Mouse (Mus musculus): ENCODE results near the gene Cables2. TPM values are rescaled to one million over a fixed set of nuclear protein-coding genes. Genes with fewer than 3 reads are reported as not detected.

Cables2 gene
- polyA plus RNA-seq, 1 experiment, result 7.9 TPM

GRCm38 (mm10) chr2:180277773-180278320 lies 4.6 kb upstream of the Cables2 start:
- Histone ChIP-seq H3K4me3 (ENCODE audit: insufficient read depth, poor library complexity, severe bottlenecking) (no peak overlapping the region), H3K27me3 (ENCODE audit: control insufficient read depth, insufficient read depth, insufficient read length) (peaks cover 64% of the 10 kb centered on the region), H3K36me3 (ENCODE audit: control insufficient read depth, insufficient read depth) (no peaks in the 10 kb centered on the region), H3ac (ENCODE audit: control insufficient read depth, insufficient read length, low read depth) (no peak overlapping the region), H3K79me2 (ENCODE audit: control insufficient read depth, insufficient read depth) (peaks cover 2% of the 10 kb centered on the region), H3K79me3 (ENCODE audit: low read depth) (no peaks in the 10 kb centered on the region)
- no peak for TF ChIP-seq CEBPB (IDR thresholded peaks at IDR 0.05; ENCODE audit: low read depth)
- TF ChIP-seq CTCF (IDR thresholded peaks at IDR 0.05; ENCODE audit: control insufficient read depth, insufficient read depth, insufficient read length), result no peak
- no peak for TF ChIP-seq MAX (IDR thresholded peaks at IDR 0.05)
- no peak for TF ChIP-seq USF1 (IDR thresholded peaks at IDR 0.05; ENCODE audit: low read depth)
- no peak for TF ChIP-seq FOSL1 (IDR thresholded peaks at IDR 0.05; ENCODE audit: insufficient read depth, low read length, poor library complexity, severe bottlenecking)
- no peak for TF ChIP-seq MYOD1 (IDR thresholded peaks at IDR 0.05; ENCODE audit: control insufficient read depth, insufficient read length, low read depth)
- no peak for TF ChIP-seq MYOG (IDR thresholded peaks at IDR 0.05; ENCODE audit: control insufficient read depth, extremely low read depth, insufficient read length)

DNA sequence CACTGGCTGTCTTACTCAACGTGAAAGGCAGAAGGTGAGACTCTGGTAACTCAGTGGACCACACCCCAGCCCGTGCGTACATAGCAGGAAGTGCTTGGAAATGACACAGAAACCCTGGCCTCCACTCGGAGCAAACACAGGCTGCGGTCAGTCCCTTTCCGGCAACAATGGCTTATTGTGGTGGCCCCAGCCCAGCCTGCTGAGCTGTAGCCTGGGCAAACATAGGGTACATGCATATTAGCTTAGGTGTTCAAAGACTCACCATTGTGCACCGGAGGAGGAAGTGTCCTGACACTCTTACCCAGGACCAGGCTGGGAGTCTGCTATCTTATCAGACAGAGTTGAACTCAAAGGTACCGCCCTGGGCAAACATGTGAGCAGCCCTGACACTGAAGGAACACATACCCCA lies 3.6 kb upstream of the Cables2 start:
- no peak overlapping the region for H3K4me3 ChIP-seq (ENCODE audit: insufficient read depth, poor library complexity, severe bottlenecking)
- TF ChIP-seq MYOG (IDR thresholded peaks at IDR 0.05; ENCODE audit: control insufficient read depth, extremely low read depth, insufficient read length) (no peak), MAX (IDR thresholded peaks at IDR 0.05) (no peak), CTCF (IDR thresholded peaks at IDR 0.05; ENCODE audit: control insufficient read depth, insufficient read depth, insufficient read length) (no peak), USF1 (IDR thresholded peaks at IDR 0.05; ENCODE audit: low read depth) (no peak)
- H3K79me3 ChIP-seq (ENCODE audit: low read depth), result no peaks in the 10 kb centered on the region
- no peak overlapping the region for H3ac ChIP-seq (ENCODE audit: control insufficient read depth, insufficient read length, low read depth)
- peaks cover 54% of the 10 kb centered on the region for H3K27me3 ChIP-seq (ENCODE audit: control insufficient read depth, insufficient read depth, insufficient read length)
- H3K79me2 ChIP-seq (ENCODE audit: control insufficient read depth, insufficient read depth), result peaks cover 11% of the 10 kb centered on the region
- H3K36me3 ChIP-seq (ENCODE audit: control insufficient read depth, insufficient read depth), result no peaks in the 10 kb centered on the region

- Histone ChIP-seq H3K27me3 (ENCODE audit: control insufficient read depth, insufficient read depth, insufficient read length) (peaks cover 49% of the 10 kb centered on the region), H3K79me2 (ENCODE audit: control insufficient read depth, insufficient read depth) (peaks cover 12% of the 10 kb centered on the region), H3K4me3 (ENCODE audit: insufficient read depth, poor library complexity, severe bottlenecking) (no peak overlapping the region), H3K79me3 (ENCODE audit: low read depth) (no peaks in the 10 kb centered on the region), H3ac (ENCODE audit: control insufficient read depth, insufficient read length, low read depth) (no peak overlapping the region), H3K36me3 (ENCODE audit: control insufficient read depth, insufficient read depth) (no peaks in the 10 kb centered on the region)
- TF ChIP-seq MYOG (IDR thresholded peaks at IDR 0.05; ENCODE audit: control insufficient read depth, extremely low read depth, insufficient read length) (no peak), USF1 (IDR thresholded peaks at IDR 0.05; ENCODE audit: low read depth) (no peak), MYOD1 (IDR thresholded peaks at IDR 0.05; ENCODE audit: control insufficient read depth, insufficient read length, low read depth) (no peak), MAX (IDR thresholded peaks at IDR 0.05) (no peak), CEBPB (IDR thresholded peaks at IDR 0.05; ENCODE audit: low read depth) (no peak), FOSL1 (IDR thresholded peaks at IDR 0.05; ENCODE audit: insufficient read depth, low read length, poor library complexity, severe bottlenecking) (no peak), CTCF (IDR thresholded peaks at IDR 0.05; ENCODE audit: control insufficient read depth, insufficient read depth, insufficient read length) (no peak)
Measured at GRCm38 (mm10) chr2:180276385-180276784, 3.1 kb upstream of the Cables2 start.

DNA sequence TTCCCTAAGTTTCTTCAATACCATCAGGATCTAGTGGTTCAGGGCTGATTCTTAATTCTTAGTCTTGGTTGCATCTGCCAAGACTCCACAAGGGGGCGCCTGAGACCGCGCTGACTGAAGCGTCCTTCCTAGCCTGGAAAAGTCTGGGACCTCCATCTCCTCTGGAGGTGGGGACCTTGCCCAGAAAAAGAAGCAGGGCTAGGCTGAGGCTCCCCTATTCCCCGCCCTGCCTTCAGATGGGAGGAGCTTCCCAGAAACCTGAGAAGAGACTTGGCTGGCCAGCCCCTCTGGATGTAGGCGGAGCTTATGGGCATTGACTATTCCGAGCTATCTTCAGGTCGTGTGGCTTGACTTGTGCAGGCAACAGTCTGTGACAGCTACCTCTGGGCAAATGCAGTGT lies 2.5 kb upstream of the Cables2 start:
- no peak overlapping the region for H3K4me3 ChIP-seq (ENCODE audit: insufficient read depth, poor library complexity, severe bottlenecking)

GRCm38 (mm10) chr2:180274523-180274922 lies 1.2 kb upstream of the Cables2 start:
- H3K36me3 ChIP-seq (ENCODE audit: control insufficient read depth, insufficient read depth), result peaks cover 3% of the 10 kb centered on the region
- H3K79me2 ChIP-seq (ENCODE audit: control insufficient read depth, insufficient read depth), result peaks cover 12% of the 10 kb centered on the region
- no peaks in the 10 kb centered on the region for H3K79me3 ChIP-seq (ENCODE audit: low read depth)
- peaks cover 30% of the 10 kb centered on the region for H3K27me3 ChIP-seq (ENCODE audit: control insufficient read depth, insufficient read depth, insufficient read length)
- H3K4me3 ChIP-seq (ENCODE audit: insufficient read depth, poor library complexity, severe bottlenecking), result no peak overlapping the region
- TF ChIP-seq CEBPB (IDR thresholded peaks at IDR 0.05; ENCODE audit: low read depth) (no peak), FOSL1 (IDR thresholded peaks at IDR 0.05; ENCODE audit: insufficient read depth, low read length, poor library complexity, severe bottlenecking) (no peak), MYOD1 (IDR thresholded peaks at IDR 0.05; ENCODE audit: control insufficient read depth, insufficient read length, low read depth) (no peak), MAX (IDR thresholded peaks at IDR 0.05) (no peak), MYOG (IDR thresholded peaks at IDR 0.05; ENCODE audit: control insufficient read depth, extremely low read depth, insufficient read length) (no peak), CTCF (IDR thresholded peaks at IDR 0.05; ENCODE audit: control insufficient read depth, insufficient read depth, insufficient read length) (no peak), USF1 (IDR thresholded peaks at IDR 0.05; ENCODE audit: low read depth) (no peak)
- H3ac ChIP-seq (ENCODE audit: control insufficient read depth, insufficient read length, low read depth), result no peak overlapping the region

More for the DNA sequence above, 2.5 kb upstream of the Cables2 start:
- Histone ChIP-seq H3K27me3 (ENCODE audit: control insufficient read depth, insufficient read depth, insufficient read length) (peaks cover 43% of the 10 kb centered on the region), H3ac (ENCODE audit: control insufficient read depth, insufficient read length, low read depth) (no peak overlapping the region), H3K79me2 (ENCODE audit: control insufficient read depth, insufficient read depth) (peaks cover 12% of the 10 kb centered on the region), H3K36me3 (ENCODE audit: control insufficient read depth, insufficient read depth) (no peaks in the 10 kb centered on the region), H3K79me3 (ENCODE audit: low read depth) (no peaks in the 10 kb centered on the region)
- TF ChIP-seq CEBPB (IDR thresholded peaks at IDR 0.05; ENCODE audit: low read depth) (no peak), MAX (IDR thresholded peaks at IDR 0.05) (no peak), CTCF (IDR thresholded peaks at IDR 0.05; ENCODE audit: control insufficient read depth, insufficient read depth, insufficient read length) (peak; percentile 46)

GRCm38 (mm10) chr2:180272884-180273321 lies 393 bp downstream of the Cables2 start:
- no peak for TF ChIP-seq MYOG (IDR thresholded peaks at IDR 0.05; ENCODE audit: control insufficient read depth, extremely low read depth, insufficient read length)
- no peak for TF ChIP-seq USF1 (IDR thresholded peaks at IDR 0.05; ENCODE audit: low read depth)
- TF ChIP-seq CEBPB (IDR thresholded peaks at IDR 0.05; ENCODE audit: low read depth), result no peak
- TF ChIP-seq MYOD1 (IDR thresholded peaks at IDR 0.05; ENCODE audit: control insufficient read depth, insufficient read length, low read depth), result no peak
- H3K4me3 ChIP-seq (ENCODE audit: insufficient read depth, poor library complexity, severe bottlenecking), result peak overlapping the region; percentile 64
- H3K27me3 ChIP-seq (ENCODE audit: control insufficient read depth, insufficient read depth, insufficient read length), result peaks cover 14% of the 10 kb centered on the region
- no peaks in the 10 kb centered on the region for H3K79me3 ChIP-seq (ENCODE audit: low read depth)
- peak overlapping the region; percentile 95 for H3ac ChIP-seq (ENCODE audit: control insufficient read depth, insufficient read length, low read depth)
- H3K79me2 ChIP-seq (ENCODE audit: control insufficient read depth, insufficient read depth), result peaks cover 12% of the 10 kb centered on the region
- peaks cover 3% of the 10 kb centered on the region for H3K36me3 ChIP-seq (ENCODE audit: control insufficient read depth, insufficient read depth)
